Mouse (Mus musculus) hindbrain, embryonic 16.5 days (tissue): ENCODE measurements at regions not wholly inside any gene's neighbourhood (a gene's known extent, or its start where the extent isn't known, plus 50 kb on each side); places are given as distances from the start of the nearest gene placed in this dataset.

ENCODE experiments used
- ATAC-seq: fragments of 200-750 bp; cut with Nextera tagmentation; 2 replicates; pipeline ENCODE4 v1.8.0; 2017; ENCODE audit warnings: moderate TSS enrichment, moderate library complexity
- H3K27ac ChIP-seq: fragments of 300-500 bp; sonication (generic); 2 replicates; pipeline ENCODE4 v1.5.1; 2014; ENCODE audit warnings: low read depth, mild to moderate bottlenecking, control low read depth, low read length, moderate library complexity
- H3K27me3 ChIP-seq: fragments of 300-500 bp; sonication (generic); replicated peaks from 2 replicates; pipeline ENCODE4 v1.6.1; 2014; ENCODE audit warnings: low read length; ENCODE audit not compliant: control insufficient read depth, insufficient read depth
- H3K36me3 ChIP-seq: fragments of 300-500 bp; sonication (generic); 2 replicates; pipeline ENCODE4 v1.6.1; 2014; ENCODE audit warnings: mild to moderate bottlenecking, low read length, moderate library complexity, mixed read lengths; ENCODE audit not compliant: control insufficient read depth, insufficient read depth
- H3K4me1 ChIP-seq: fragments of 300-500 bp; sonication (generic); 2 replicates; pipeline ENCODE4 v1.6.1; 2014; ENCODE audit warnings: low read depth, low read length; ENCODE audit not compliant: control insufficient read depth, insufficient read depth
- H3K4me2 ChIP-seq: fragments of 300-500 bp; sonication (generic); 2 replicates; pipeline ENCODE4 v1.6.1; 2014; ENCODE audit warnings: mild to moderate bottlenecking, low read length, control low read depth, moderate library complexity
- H3K4me3 ChIP-seq: fragments of 300-500 bp; sonication (generic); 2 replicates; pipeline ENCODE4 v1.5.1; 2014; ENCODE audit warnings: mild to moderate bottlenecking, low read length, control low read depth, moderate library complexity
- H3K9ac ChIP-seq: fragments of 300-500 bp; sonication (generic); 2 replicates; pipeline ENCODE4 v1.6.1; 2014; ENCODE audit warnings: low read depth, mild to moderate bottlenecking, control low read depth, low read length, moderate library complexity
- H3K9me3 ChIP-seq: fragments of 300-500 bp; sonication (generic); 2 replicates; pipeline ENCODE4 v1.6.1; 2014; ENCODE audit warnings: mild to moderate bottlenecking, low read length, moderate library complexity; ENCODE audit not compliant: control insufficient read depth
- whole genome bisulfite sequencing: fragments of 180-500 bp; shearing (Covaris S2); extraction: QIAGEN DNeasy Blood & Tissue Kit; methylation state at CpG from one replicate; pipeline ENCODE4 v1.1.7; 2014; 5-methylcytosine and 5-hydroxymethylcytosine counted together

DNA sequence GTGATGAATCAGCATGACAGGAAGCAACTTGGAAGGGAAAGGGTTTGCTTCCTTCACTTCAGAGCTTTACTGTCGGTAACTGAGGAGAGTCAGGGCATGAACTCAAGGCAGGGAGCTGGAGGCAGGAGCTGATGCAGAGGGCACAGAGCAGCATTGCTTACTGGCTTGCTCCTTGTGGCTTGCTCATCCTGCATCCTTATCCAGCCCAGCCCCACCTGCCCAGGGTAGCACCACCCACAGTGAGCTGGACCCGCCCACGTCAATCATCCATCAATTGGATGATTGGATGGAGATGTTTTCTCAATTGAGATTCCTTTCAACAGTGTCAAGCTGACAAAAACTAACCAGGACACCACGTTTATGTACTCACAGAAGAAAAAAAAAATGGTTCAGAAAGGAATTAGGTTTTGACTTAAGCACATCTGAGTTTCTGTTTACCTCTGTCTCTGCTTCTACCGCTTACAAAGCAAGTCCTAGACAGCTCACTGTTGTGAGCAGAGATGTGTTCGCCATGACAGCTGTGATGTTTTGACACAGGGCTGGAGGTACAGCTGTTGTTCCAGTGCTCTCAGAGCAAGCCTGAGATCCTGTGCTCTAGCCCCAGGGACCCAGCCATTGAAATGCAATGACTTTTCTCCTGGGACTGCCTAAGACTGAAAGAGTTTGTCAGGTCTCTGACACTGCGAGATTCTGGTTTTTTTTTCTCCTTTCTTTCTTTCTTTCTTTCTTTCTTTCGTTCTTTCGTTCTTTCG, 186.6 kb upstream of the Hes1 start:
- WGBS = 19% methylated on average over 10 of the region's 10 CpGs
- H3K27ac ChIP-seq = no peak overlapping the region

GRCm38 (mm10) chr16:29879665-29880064, 184.5 kb upstream of the Hes1 start:
- Histone ChIP-seq H3K9me3 (no peaks in the 10 kb centered on the region), H3K4me1 (peaks cover 22% of the 10 kb centered on the region), H3K27ac (no peak overlapping the region), H3K9ac (no peak overlapping the region), H3K36me3 (no peaks in the 10 kb centered on the region), H3K27me3 (no peaks in the 10 kb centered on the region; the same call in 1 of the 2 replicates), H3K4me2 (no peak overlapping the region), H3K4me3 (no peak overlapping the region)
- ATAC-seq = no peak
- WGBS = 79% methylated on average over 6 of the region's 6 CpGs

More for the DNA sequence above, 186.6 kb upstream of the Hes1 start:
- Histone ChIP-seq H3K4me2 (no peak overlapping the region), H3K36me3 (no peaks in the 10 kb centered on the region), H3K4me1 (peaks cover 11% of the 10 kb centered on the region), H3K27me3 (no peaks in the 10 kb centered on the region; the same call in 1 of the 2 replicates), H3K9me3 (no peaks in the 10 kb centered on the region), H3K9ac (no peak overlapping the region), H3K4me3 (no peak overlapping the region)
- no peak for ATAC-seq

DNA sequence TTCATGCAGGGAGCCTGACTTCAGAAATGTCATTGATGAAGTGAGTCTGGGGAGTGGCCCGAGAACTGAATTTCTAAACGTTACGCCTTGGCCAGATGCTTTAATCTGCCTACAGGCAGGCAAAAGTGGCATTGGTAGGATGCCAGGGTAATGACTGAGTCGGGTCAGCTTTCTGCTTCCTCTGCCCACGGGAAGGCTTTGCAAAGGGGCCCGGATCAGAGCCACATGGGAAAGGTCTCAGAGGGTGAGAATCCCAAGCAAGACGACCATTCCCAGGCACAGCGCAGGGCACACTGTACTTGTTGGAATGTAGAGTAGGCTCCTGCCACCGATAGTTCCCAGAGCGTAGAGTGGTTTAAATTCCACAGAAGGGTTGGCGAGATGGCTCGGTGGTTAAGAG, 182.7 kb upstream of the Hes1 start:
- 39% methylated on average over 12 of the region's 12 CpGs for WGBS
- ATAC-seq = no peak
- no peak overlapping the region for H3K4me2 ChIP-seq
- peaks cover 22% of the 10 kb centered on the region for H3K4me1 ChIP-seq
- no peak overlapping the region for H3K9ac ChIP-seq
- no peaks in the 10 kb centered on the region; the same call in 1 of the 2 replicates for H3K27me3 ChIP-seq
- no peak overlapping the region for H3K4me3 ChIP-seq
- no peaks in the 10 kb centered on the region for H3K9me3 ChIP-seq
- H3K27ac ChIP-seq = no peak overlapping the region
- H3K36me3 ChIP-seq = no peaks in the 10 kb centered on the region

DNA sequence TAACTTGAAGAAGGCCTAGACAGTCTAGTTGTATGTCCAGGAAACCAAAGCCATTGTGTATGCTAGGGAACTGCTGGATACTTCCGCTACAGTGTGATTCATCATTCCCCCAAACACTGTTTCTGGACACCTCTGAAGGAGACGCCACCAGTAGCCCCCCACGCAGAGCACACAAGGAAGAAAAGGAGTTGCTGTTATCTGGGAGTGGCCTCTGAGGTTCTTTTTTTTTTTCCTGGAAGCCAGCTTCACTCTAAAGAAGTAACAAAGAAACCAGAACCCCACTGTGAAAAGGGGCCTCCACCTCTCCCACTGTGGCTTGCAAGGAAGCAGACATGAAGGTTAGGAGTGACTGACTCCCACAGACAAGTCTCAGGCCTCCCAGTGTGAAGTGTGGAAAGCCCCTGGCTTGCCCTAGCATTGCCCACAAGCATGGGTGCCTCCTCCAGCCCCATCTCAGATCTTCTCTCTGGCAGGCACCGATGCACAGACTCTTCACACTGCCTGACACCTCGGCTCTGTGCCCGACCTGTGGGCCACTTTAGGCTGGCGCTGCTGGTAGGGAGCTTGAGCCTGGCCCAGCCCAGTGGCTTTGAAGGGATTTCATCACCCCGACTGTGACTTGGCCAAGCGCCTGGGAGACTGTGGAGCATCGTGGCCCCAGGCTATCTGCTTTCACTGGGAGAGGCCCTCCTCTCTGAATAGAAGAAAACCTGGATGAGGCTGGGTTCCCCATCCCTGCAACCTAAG, 181.8 kb upstream of the Hes1 start:
- no peak overlapping the region for H3K27ac ChIP-seq
- H3K9me3 ChIP-seq = no peaks in the 10 kb centered on the region
- 11% methylated on average over 10 of the region's 10 CpGs for WGBS
- H3K36me3 ChIP-seq = no peaks in the 10 kb centered on the region
- no peak overlapping the region for H3K4me3 ChIP-seq
- no peaks in the 10 kb centered on the region; the same call in 1 of the 2 replicates for H3K27me3 ChIP-seq
- peaks cover 22% of the 10 kb centered on the region for H3K4me1 ChIP-seq
- H3K9ac ChIP-seq = no peak overlapping the region
- no peak overlapping the region for H3K4me2 ChIP-seq
- peak; percentile 82 for ATAC-seq

- WGBS = 15% methylated on average over 10 of the region's 10 CpGs
These were observed 180.8 kb upstream of the Hes1 start for GRCm38 (mm10) chr16:29883252-29883992.

DNA sequence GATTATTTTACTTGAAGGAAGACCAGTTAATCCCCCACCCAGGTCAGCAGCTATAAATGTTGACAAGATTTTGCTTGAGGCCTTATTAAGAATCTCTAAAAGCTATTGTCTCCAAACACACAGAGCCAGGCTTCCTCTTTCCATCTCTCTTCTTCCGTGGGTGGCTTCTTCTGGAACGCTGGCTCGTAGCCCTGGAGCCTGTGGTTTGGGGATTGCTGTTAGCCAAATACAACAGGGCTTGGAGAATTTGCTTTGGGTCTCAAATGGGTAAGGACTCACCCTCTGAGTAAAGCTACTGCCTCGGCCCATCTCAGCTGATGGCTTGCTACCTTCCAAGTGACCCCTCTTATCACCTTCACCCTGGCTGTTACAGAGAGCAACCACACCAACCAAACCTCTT, 179.3 kb upstream of the Hes1 start:
- ATAC-seq = no peak
- H3K36me3 ChIP-seq = no peaks in the 10 kb centered on the region
- H3K4me3 ChIP-seq = no peak overlapping the region
- H3K27ac ChIP-seq = no peak overlapping the region
- 77% methylated on average over 4 of the region's 4 CpGs for WGBS
- peaks cover 22% of the 10 kb centered on the region for H3K4me1 ChIP-seq
- no peaks in the 10 kb centered on the region; the same call in 1 of the 2 replicates for H3K27me3 ChIP-seq
- H3K9me3 ChIP-seq = no peaks in the 10 kb centered on the region
- H3K4me2 ChIP-seq = no peak overlapping the region
- H3K9ac ChIP-seq = no peak overlapping the region

More at GRCm38 (mm10) chr16:29883252-29883992, 180.8 kb upstream of the Hes1 start:
- H3K4me1 ChIP-seq = peaks cover 22% of the 10 kb centered on the region
- ATAC-seq = peak; percentile 63
- H3K27ac ChIP-seq = no peak overlapping the region
- no peak overlapping the region for H3K4me3 ChIP-seq
- no peak overlapping the region for H3K4me2 ChIP-seq
- no peak overlapping the region for H3K9ac ChIP-seq
- no peaks in the 10 kb centered on the region for H3K36me3 ChIP-seq
- H3K9me3 ChIP-seq = no peaks in the 10 kb centered on the region
- no peaks in the 10 kb centered on the region; the same call in 1 of the 2 replicates for H3K27me3 ChIP-seq

- H3K27ac ChIP-seq = no peak overlapping the region
- H3K4me2 ChIP-seq = no peak overlapping the region
- H3K4me3 ChIP-seq = no peak overlapping the region
- H3K9me3 ChIP-seq = no peaks in the 10 kb centered on the region
- WGBS = 83% methylated on average over 4 of the region's 4 CpGs
- no peaks in the 10 kb centered on the region for H3K36me3 ChIP-seq
- no peak overlapping the region for H3K9ac ChIP-seq
- no peaks in the 10 kb centered on the region for H3K27me3 ChIP-seq
- H3K4me1 ChIP-seq = peaks cover 18% of the 10 kb centered on the region
- no peak for ATAC-seq
These were observed 177.4 kb upstream of the Hes1 start for GRCm38 (mm10) chr16:29886755-29887154.

- Histone ChIP-seq H3K9ac (no peak overlapping the region), H3K36me3 (no peaks in the 10 kb centered on the region), H3K9me3 (no peaks in the 10 kb centered on the region), H3K27me3 (no peaks in the 10 kb centered on the region), H3K27ac (no peak overlapping the region), H3K4me2 (no peak overlapping the region), H3K4me1 (peaks cover 11% of the 10 kb centered on the region), H3K4me3 (no peak overlapping the region)
- 56% methylated on average over 4 of the region's 4 CpGs for WGBS
- ATAC-seq = no peak
These were observed 174.8 kb upstream of the Hes1 start for GRCm38 (mm10) chr16:29889346-29889745.

GRCm38 (mm10) chr16:29891472-29891871, 172.7 kb upstream of the Hes1 start:
- ATAC-seq = no peak
- H3K9ac ChIP-seq = no peak overlapping the region
- peaks cover 14% of the 10 kb centered on the region for H3K4me1 ChIP-seq
- H3K27ac ChIP-seq = no peak overlapping the region
- no peaks in the 10 kb centered on the region; the same call in 1 of the 2 replicates for H3K27me3 ChIP-seq
- H3K9me3 ChIP-seq = no peaks in the 10 kb centered on the region
- 55% methylated on average over 7 of the region's 7 CpGs for WGBS
- H3K4me3 ChIP-seq = no peak overlapping the region
- no peaks in the 10 kb centered on the region for H3K36me3 ChIP-seq
- H3K4me2 ChIP-seq = no peak overlapping the region
